Mouse (Mus musculus) layer of hippocampus, adult 18-20 months (tissue): ENCODE measurements around the gene Pgs1. TPM values are rescaled to one million over a fixed set of nuclear protein-coding genes. Genes with fewer than 3 reads are reported as not detected.

Source experiments
- DNase-seq, 2 experiments: peaks; one replicate each; pipeline ENCODE4 v3.0.0; 2022; ENCODE audit warnings: low spot score in 2 of 2
- total RNA-seq, 2 experiments: library from RNA; stranded (reverse); gene quantifications; 2 replicates each; pipeline ENCODE4 v1.2.3; 2021

Gene Pgs1
- total RNA-seq, 2 experiments from 2014 or later: 78.8 to 81.7 TPM

GRCm38 (mm10) chr11:117999260-117999934 is 13.3 kb downstream of the Pgs1 start:
- DNase-seq: no peak

DNA sequence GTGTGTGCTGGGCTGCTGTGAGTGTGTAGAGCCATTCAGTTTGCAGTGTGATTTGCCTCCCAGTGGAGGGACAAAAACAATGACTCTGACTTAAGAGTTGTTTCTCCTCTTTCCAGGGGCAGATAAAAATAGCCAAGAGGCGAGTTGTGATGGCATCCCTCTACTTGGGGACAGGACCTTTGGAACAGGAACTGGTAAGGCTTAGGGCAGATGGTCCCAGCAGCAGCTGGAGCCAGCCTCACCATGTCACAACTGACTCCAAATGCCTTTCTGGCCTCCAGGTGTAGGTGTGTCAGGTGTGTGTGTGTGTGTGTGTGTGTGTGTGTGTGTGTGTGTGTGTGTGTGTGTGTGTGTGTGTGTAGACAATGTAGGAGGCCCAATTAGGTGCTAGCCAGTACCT is 14.0 kb downstream of the Pgs1 start:
- no peak for DNase-seq

DNA sequence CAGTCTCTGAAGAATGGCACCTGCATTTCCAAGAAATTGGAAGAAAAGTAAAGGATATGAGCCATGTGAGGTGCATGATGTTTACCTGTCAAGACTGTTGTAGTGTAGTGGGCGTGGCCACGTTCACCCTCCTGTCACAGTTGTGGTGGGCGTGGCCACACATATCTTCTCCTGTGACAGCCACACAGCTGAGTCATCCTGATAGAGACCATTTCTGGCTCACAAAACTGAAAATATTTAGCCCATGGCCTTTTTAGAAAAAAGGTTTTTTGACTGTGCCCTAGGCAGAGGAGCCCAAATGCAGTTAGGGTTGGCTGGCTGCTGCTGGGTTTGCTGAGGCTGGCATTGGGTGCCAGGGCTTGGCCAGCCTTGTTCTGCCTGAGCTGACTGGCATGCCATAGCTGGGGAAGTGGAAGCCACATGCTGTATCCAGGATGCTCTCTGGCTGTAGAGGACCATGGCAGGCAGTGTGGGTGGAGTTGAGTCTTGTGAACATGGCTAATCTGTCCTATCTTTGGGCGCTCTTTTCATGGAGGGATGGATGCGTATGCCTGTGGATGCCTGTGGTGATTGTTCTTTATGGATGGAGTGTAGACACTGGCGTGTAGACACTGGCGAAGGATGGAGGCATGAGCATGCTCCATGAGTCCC is 14.6 kb downstream of the Pgs1 start:
- no peak for DNase-seq

DNA sequence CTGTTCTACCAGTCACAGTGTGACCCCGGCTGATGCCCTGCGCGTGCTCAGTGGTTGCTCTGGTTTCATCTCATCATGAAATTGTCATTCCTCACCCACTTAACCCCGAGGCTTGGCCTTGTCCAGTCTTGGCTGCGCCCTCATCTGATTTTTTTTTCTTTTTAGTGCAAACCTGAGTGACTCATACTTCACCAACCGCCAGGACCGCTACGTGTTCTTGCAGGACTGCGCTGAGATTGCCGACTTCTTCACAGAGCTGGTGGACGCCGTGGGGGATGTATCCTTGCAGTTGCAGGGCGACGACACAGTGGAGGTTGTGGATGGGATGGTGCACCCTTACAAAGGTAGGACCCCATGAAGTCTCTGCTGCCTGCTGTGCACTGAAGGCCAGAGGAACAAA is 17.1 kb downstream of the Pgs1 start:
- DNase-seq: no peak

GRCm38 (mm10) chr11:118003718-118004117 is 17.6 kb downstream of the Pgs1 start:
- no peak for DNase-seq

DNA sequence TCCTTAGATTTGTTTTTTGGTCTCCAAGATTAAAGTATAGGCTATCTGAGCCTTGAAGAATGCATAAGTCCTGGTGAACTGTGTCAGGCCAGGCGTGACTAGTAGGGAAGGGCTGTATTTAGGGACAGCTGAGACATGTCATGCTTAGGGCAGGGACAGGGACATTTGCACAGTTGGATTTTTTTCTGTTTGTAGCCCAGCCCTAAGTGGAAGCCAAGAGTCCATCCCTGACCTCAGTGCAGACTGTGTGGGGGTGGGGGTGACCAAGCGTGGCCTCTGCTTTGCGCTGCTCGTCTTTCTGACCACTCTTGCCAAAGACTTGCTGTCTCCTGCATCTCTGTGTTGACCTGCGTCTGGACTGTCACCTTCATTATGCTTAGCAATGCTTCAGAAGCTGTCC is 18.1 kb downstream of the Pgs1 start:
- DNase-seq: no peak

DNA sequence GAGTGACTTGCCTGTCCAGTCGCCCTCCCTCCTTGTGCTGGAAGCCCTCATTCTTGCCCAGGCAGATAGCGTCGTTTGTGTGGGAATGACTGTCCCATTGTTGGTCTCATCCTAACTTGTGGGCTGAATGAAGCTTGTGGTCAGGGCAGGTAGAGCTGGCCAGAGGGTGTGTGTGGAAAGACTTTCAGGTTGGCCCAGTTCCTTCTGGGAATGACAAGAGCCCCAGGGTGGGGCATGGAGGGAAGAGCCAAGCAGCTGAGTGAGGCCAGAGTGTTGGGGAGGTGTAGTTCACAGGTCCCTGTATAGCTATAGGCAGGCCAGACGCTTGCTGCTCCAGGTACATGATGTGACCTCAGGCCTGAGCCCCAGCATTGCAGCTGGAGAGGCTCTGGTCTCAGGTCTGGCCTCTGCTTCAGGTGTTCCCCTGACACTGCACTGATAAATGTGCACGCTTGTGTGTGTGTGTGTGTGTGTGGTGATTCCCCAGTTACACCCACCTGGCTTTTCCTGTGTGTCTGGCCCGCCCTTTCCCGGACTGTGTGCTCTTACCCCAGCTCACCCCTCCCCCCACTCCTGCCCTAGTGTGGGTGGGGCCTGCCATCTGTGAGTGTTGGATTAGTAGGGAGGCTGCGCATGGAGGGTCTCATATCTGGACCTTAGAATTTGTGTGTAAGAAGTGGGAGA is 21.5 kb downstream of the Pgs1 start:
- DNase-seq: no peak

- no peak for DNase-seq
Measured at GRCm38 (mm10) chr11:118008144-118008805, 22.2 kb downstream of the Pgs1 start.

DNA sequence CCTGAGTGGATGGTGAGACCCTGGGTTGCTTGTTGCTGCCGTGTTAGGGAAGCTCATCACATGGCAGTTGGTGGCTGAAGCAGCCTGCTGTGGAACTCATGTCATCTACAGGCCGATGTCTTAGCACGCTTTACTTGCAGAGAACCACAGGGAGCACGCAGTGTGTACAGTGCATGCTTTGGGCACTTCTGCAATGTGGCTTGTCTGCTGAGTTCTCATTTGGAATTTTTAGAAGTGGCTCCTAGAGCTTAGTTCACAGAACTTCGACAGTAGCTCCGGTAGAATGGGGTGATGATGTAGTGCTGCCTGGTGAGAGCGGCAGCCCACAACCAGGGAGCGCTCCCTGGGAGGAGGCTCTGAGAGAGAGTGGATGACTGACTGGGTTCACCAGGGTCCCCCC is 22.8 kb downstream of the Pgs1 start:
- DNase-seq: no peak

DNA sequence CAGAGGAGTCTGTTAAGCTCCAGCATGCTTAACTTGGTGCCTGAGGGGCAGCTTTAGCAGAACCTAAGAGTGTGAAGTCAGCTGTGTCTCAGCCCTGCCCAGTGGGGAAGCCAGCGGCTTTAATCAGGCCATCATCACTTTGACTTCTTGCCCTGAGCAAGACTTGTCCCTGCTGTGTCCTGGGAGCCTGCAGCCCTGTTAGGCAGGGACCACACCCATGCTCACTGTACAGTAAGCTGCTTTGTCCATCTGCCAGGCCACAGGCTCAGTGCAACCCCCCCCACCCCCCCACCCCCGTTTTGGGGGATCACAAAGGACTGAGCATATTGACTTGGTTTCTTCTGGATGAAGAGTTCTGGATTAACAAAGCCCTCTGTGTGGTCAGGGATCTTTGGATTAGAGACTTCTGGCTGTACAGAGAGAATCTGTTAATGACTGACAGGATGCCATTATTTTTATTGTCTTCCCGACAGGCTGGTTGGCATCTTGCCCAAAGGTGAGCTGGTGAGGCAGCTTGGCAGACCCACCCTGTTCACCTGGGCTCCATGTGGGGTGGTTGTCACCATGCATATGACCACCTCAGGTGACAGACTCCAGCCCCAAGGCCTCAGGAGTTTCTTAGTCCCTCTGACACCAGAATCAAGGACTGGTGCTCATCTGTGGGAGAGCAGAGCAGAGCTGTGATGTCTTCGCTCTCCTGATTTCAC is 23.9 kb downstream of the Pgs1 start:
- no peak for DNase-seq

DNA sequence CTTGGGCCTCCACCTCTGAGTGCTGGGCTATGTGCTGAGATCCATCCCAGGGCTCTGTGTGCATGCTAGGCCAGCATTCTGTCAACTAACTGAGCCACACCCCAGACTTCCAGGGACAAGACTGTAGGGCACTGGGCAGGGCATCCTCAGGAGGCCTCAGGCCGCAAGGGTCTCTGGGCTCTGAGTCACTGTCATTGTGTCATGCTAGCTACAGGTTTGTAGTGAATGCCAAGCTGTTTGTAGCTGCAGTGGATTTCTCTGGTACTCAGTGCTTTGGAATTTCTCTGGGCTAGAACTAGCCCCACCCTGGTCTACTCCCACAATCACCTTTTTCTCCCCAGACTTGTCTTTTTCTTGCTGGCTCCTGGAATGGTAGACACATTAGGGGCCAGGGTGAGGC is 26.5 kb downstream of the Pgs1 start:
- DNase-seq: no peak

- no peak for DNase-seq
Measured at GRCm38 (mm10) chr11:118013339-118013738, 27.2 kb downstream of the Pgs1 start.

DNA sequence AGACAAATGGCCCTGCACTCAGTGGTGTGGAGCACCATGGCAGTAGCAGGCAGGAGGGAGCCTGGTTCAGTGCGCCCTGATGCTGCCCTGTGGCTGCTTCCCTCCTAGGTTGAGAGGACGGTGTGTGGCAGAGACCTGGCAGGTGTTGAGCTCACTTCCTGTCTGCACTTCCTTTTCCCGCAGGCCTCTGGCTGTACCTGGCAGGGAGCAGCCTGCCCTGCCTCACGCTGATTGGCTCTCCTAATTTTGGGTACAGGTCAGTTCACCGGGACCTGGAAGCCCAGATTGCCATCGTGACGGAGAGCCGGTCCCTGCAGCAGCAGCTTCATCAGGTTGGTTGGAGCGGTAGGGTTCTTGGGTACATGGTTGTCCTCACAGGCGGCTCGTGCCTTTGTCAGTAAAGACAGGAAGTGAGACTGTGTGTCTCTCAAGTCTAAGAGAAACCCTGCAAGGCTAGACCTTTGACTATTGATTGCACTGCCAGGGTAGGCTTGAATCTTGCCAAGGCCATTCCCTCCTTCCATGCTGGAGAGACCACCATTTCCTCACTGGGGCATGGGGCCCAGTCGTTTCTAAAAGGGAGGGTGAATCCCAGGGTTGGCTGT is 28.4 kb downstream of the Pgs1 start:
- DNase-seq: no peak

GRCm38 (mm10) chr11:118015381-118016145 is 29.5 kb downstream of the Pgs1 start:
- DNase-seq: no peak

GRCm38 (mm10) chr11:118018328-118018727 is 32.2 kb downstream of the Pgs1 start:
- DNase-seq: no peak

- DNase-seq: peak; percentile 58 to 84
Measured at GRCm38 (mm10) chr11:118021806-118022205, 35.7 kb downstream of the Pgs1 start.

- no peak for DNase-seq
Measured at GRCm38 (mm10) chr11:118023475-118023874, 37.4 kb downstream of the Pgs1 start.

DNA sequence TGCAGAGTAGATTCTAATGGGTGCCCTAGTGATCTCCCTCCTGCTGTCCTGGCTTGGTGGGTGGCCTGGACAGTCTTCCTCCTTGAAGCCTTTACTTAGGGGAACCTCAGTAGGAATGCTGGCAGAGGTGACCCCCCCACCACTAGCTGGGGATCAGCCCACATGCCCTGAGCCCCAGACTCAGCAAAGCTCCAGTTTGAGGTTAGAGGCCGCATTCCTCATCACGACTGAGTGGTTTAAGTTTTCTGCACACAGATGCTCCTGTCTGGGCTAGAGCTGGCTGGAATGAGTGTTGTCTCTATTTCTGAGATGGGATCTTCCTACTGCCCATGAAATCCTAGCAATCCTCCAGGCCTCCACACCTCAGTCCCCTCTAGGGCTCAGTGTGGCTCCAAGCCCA is 38.0 kb downstream of the Pgs1 start:
- DNase-seq: no peak

DNA sequence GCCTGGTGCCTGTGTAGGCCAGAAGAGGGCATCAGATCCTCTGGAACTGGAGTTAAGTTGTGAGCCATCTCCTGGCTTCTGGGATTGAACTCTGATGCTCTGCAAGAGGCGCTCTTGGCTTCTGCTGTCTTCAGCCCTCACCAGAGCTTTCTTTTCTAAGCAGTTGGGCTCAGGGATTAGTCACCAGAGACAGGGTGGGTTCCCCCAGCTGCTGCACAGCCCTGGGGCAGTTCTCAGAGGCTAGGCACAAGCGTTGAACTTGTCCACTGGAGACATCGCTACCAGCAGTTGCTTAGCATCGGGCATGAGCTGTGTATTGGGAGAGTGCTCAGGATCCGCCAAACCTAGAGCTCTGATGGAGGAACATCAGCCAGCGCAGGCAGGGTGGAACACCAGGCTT is 43.1 kb downstream of the Pgs1 start:
- no peak for DNase-seq

GRCm38 (mm10) chr11:118031134-118031533 is 45.0 kb downstream of the Pgs1 start:
- DNase-seq: no peak
